Mouse (Mus musculus): ENCODE measurements around the gene Bspry. TPM values are rescaled to one million over a fixed set of nuclear protein-coding genes. Genes with fewer than 3 reads are reported as not detected.

The Bspry gene
- total and polyA plus RNA-seq, 3 experiments, result 0.19 to 0.50 TPM; not detected in 1

DNA sequence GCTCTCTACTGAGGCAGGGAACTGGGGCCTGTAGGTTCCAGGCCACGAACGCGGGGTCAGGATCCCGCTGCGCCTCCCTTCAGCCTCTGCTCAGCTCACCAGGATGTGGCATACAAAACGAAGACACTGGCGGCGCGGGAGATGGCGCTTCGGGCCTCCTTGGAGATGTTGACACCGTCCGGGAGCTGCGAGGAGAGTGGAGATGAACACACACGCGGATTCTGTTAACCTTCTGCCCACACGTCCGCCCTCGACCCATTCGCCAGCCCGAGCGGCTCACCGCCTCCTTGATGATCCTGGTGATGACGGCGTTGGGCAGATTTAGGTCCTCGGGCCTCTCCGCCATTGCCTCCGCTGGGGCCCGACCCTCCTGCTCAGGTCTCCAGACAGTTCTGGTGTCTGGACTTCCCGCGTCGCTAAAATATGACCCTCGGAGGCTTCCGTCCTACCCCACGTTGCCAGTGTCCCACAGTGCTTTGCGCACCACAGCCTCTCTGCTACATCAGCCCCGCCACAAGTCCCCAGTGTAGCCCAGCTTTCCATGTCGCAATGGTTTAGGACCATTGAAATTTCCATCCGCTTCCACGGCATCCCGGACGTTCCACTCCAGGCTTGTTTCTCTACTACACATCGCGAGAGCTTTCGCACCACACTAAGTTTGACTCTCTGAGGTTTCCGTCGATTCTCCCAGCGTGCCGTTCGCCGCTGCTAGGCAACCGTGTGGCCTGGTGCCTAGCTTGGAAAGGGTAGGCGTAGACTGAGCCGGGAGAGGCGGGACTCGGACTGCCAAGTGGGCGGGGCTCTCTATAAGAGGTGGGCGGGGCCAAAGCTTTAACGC lies 45.0 kb downstream of the Bspry start, which contains the start of the genes Pole3 and 4933430I17Rik:
Pole3 (minus strand) TSS at position 418 of the 838 bp plus-strand sequence.
4933430I17Rik (plus strand) TSS at position 719 of the 838 bp plus-strand sequence.
- H3K27ac ChIP-seq (ENCODE audit: control insufficient read depth, low read depth, low read length), result peak within 1 kb of the TSS; percentile 96
- peak; percentile 98 for DNase-seq (ENCODE audit: low read depth, low spot score)
- peaks cover 16% of the 10 kb centered on the region for H3K79me2 ChIP-seq (ENCODE audit: control insufficient read depth, insufficient read depth, low read length, poor library complexity)
- H3K4me1 ChIP-seq (ENCODE audit: control insufficient read depth in 1 of 2, insufficient read depth in 2 of 2, low read length in 2 of 2), result peaks cover 18 to 27% of the 10 kb centered on the region in 2 experiments
- H3K27me3 ChIP-seq (ENCODE audit: control insufficient read depth in 1 of 2, insufficient read depth in 2 of 2, low read length in 2 of 2), result no peaks in the 10 kb centered on the region
- H3K9me3 ChIP-seq (replicated peaks; ENCODE audit: insufficient read depth, low read length), result no peaks in the 10 kb centered on the region
- H3K36me3 ChIP-seq (ENCODE audit: control insufficient read depth in 1 of 2, insufficient read depth in 2 of 2, low read length in 2 of 2), result peaks cover 0 to 32% of the 10 kb centered on the region in 2 experiments; a peak in 2 of 4 replicates
- no peak for TF ChIP-seq MYB (IDR thresholded peaks at IDR 0.05; ENCODE audit: low read depth, low read length)
- no peak for TF ChIP-seq TAL1 (IDR thresholded peaks at IDR 0.05; ENCODE audit: low read length)
- TF ChIP-seq RAD21 (IDR thresholded peaks at IDR 0.05; ENCODE audit: low read depth, low read length), result no peak
- no peak for TF ChIP-seq ZMIZ1 (IDR thresholded peaks at IDR 0.05; ENCODE audit: low read depth, low read length)
- TF ChIP-seq ETS1 (IDR thresholded peaks at IDR 0.05; ENCODE audit: low read depth, low read length), result no peak
- no peak for TF ChIP-seq TCF12 (IDR thresholded peaks at IDR 0.05; ENCODE audit: low read depth, low read length)
- peak within 1 kb of the TSS; percentile 60 to 98 for H3K4me3 ChIP-seq (ENCODE audit: control insufficient read depth in 1 of 2, insufficient read depth in 1 of 2, low read depth in 2 of 2, low read length in 2 of 2)
- peak within 1 kb of the TSS; percentile 96 for H3K9ac ChIP-seq (ENCODE audit: control insufficient read depth, low read depth, low read length, poor library complexity, severe bottlenecking)

DNA sequence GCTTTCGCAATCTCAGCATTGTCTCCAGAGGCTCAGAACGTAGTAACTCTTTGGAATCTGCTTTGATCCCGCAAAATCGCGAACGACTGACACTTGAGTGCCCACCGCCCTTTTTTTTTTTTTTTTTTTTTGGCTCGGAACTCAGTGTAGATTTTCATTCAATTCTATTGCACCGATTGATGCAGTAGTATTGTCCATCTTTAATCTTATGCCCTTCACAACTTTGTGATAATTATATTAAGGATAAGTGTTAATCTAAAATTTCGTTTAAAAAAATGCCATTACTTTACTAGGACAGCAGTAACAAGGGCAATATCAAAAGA lies 45.6 kb downstream of the Bspry start:
- Histone ChIP-seq H3K4me1 (ENCODE audit: control insufficient read depth in 1 of 2, insufficient read depth in 2 of 2, low read length in 2 of 2) (peaks cover 14 to 26% of the 10 kb centered on the region in 2 experiments), H3K9me3 (replicated peaks; ENCODE audit: insufficient read depth, low read length) (no peaks in the 10 kb centered on the region), H3K27me3 (ENCODE audit: control insufficient read depth in 1 of 2, insufficient read depth in 2 of 2, low read length in 2 of 2) (no peaks in the 10 kb centered on the region), H3K9ac (ENCODE audit: control insufficient read depth, low read depth, low read length, poor library complexity, severe bottlenecking) (no peak overlapping the region), H3K4me3 (ENCODE audit: control insufficient read depth in 1 of 2, insufficient read depth in 1 of 2, low read depth in 2 of 2, low read length in 2 of 2) (peak overlapping the region; percentile 34 to 35), H3K27ac (ENCODE audit: control insufficient read depth, low read depth, low read length) (no peak overlapping the region), H3K79me2 (ENCODE audit: control insufficient read depth, insufficient read depth, low read length, poor library complexity) (peaks cover 13% of the 10 kb centered on the region), H3K36me3 (ENCODE audit: control insufficient read depth in 1 of 2, insufficient read depth in 2 of 2, low read length in 2 of 2) (peaks cover 0 to 29% of the 10 kb centered on the region in 2 experiments; a peak in 2 of 4 replicates)
- DNase-seq (ENCODE audit: low read depth, low spot score), result no peak
- TF ChIP-seq ZKSCAN1 (IDR thresholded peaks at IDR 0.05; ENCODE audit: low read depth, low read length), result no peak
- no peak for TF ChIP-seq POLR2AphosphoS5 (IDR thresholded peaks at IDR 0.05; ENCODE audit: borderline replicate concordance, low read depth, low read length)
- TF ChIP-seq MYC (IDR thresholded peaks at IDR 0.05; ENCODE audit: low read depth, low read length), result no peak
- no peak for TF ChIP-seq ZC3H11A (IDR thresholded peaks at IDR 0.05; ENCODE audit: low read depth, low read length)
- TF ChIP-seq SMC3 (IDR thresholded peaks at IDR 0.05; ENCODE audit: low read depth, low read length), result no peak
- TF ChIP-seq GABPA (IDR thresholded peaks at IDR 0.05; ENCODE audit: low read depth, low read length), result no peak
- TF ChIP-seq GATA1 (IDR thresholded peaks at IDR 0.05; ENCODE audit: low read depth, low read length), result no peak
- TF ChIP-seq ETS1 (IDR thresholded peaks at IDR 0.05; ENCODE audit: low read depth, low read length), result no peak
- TF ChIP-seq MAFK (IDR thresholded peaks at IDR 0.05; ENCODE audit: borderline replicate concordance, low read depth, low read length), result no peak
- TF ChIP-seq JUND (IDR thresholded peaks at IDR 0.05; ENCODE audit: low read depth, low read length), result no peak
- no peak for TF ChIP-seq ZMIZ1 (IDR thresholded peaks at IDR 0.05; ENCODE audit: low read depth, low read length)
- TF ChIP-seq TCF12 (IDR thresholded peaks at IDR 0.05; ENCODE audit: low read depth, low read length), result no peak
- no peak for TF ChIP-seq CHD2 (IDR thresholded peaks at IDR 0.05; ENCODE audit: low read length)
- no peak for TF ChIP-seq EP300 (IDR thresholded peaks at IDR 0.05; ENCODE audit: low read depth in 1 of 2, low read length in 2 of 2)
- no peak for TF ChIP-seq POLR2AphosphoS2 (IDR thresholded peaks at IDR 0.05; ENCODE audit: low read length)
- no peak for TF ChIP-seq RAD21 (IDR thresholded peaks at IDR 0.05; ENCODE audit: low read depth, low read length)
- TF ChIP-seq POLR2A (IDR thresholded peaks at IDR 0.05; ENCODE audit: control insufficient read depth in 1 of 2, insufficient read depth in 1 of 2, low read depth in 1 of 2, low read length in 2 of 2, poor library complexity in 1 of 2), result no peak
